Mouse (Mus musculus) frontal cortex, postnatal 36 days (tissue): ENCODE data around the gene Ccdc36.

Source experiments
- DNase-seq, 2 experiments: peaks; one replicate each; pipeline ENCODE4 v3.0.0; 2022; ENCODE audit warnings: low spot score in 2 of 2

Gene Ccdc36

GRCm38 (mm10) chr9:108378736-108379135 lies 49.5 kb downstream of the Ccdc36 start:
- DNase-seq: no peak

DNA sequence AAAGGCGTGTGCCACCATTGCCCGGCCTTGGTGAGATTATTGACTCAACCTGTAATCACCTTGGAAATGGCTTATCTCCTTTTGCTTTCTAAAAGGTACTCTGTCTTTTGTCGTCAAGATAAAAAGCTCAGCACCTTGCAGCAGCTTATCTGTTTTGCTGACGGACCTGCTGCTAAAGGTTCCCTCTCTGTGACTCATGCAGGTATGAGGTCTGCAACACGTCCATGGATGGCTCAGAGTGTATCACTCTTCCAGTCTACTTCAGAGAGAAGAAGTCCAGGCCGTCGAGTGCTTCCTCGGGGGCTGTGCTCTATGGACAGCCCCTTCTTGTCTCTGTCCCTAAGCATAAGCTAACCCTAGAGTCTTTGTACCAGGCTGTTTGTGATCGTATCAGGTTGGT lies 50.0 kb downstream of the Ccdc36 start:
- no peak for DNase-seq
